Mouse (Mus musculus) ES-E14 (cell line): ENCODE measurements at regions not wholly inside any gene's neighbourhood (a gene's known extent, or its start where the extent isn't known, plus 50 kb on each side); places are given as distances from the start of the nearest gene placed in this dataset.
A peak's percentile ranks its signal among the peaks of the same experiment; 100 is the strongest.

Experiments used
- DNase-seq: peaks from one replicate; pipeline ENCODE4 v3.0.0-alpha.2; 2013; ENCODE audit warnings: low read depth, low spot score
- H3K27ac ChIP-seq: 2 replicates; pipeline ENCODE4 v1.5.1; 2012; ENCODE audit warnings: low read depth, mild to moderate bottlenecking, low read length, moderate library complexity, mixed read lengths; ENCODE audit not compliant: poor library complexity, insufficient read depth, severe bottlenecking
- H3K36me3 ChIP-seq: 2 replicates; pipeline ENCODE4 v1.6.1; 2012; ENCODE audit warnings: mild to moderate bottlenecking, low read length, moderate library complexity, mixed read lengths; ENCODE audit not compliant: control insufficient read depth, poor library complexity, insufficient read depth, severe bottlenecking
- H3K4me1 ChIP-seq, 2 experiments: fragments of 150-350 bp in 1 of 2; sonication (generic) in 1 of 2; 2 replicates each; pipeline ENCODE4 v1.6.1; 2012; ENCODE audit warnings: low read length in 2 of 2, mild to moderate bottlenecking in 1 of 2, mixed read lengths in 1 of 2; ENCODE audit not compliant: control insufficient read depth in 2 of 2, insufficient read depth in 2 of 2, poor library complexity in 1 of 2
- H3K4me3 ChIP-seq, 2 experiments: fragments of 150-350 bp in 1 of 2; sonication (generic) in 1 of 2; 2 replicates each; pipeline ENCODE4 v1.5.1; 2012; ENCODE audit warnings: low read length in 2 of 2, low read depth in 1 of 2, mild to moderate bottlenecking in 1 of 2, mixed read lengths in 1 of 2; ENCODE audit not compliant: insufficient read depth in 1 of 2, poor library complexity in 1 of 2, severe bottlenecking in 1 of 2
- H3K9ac ChIP-seq: 2 replicates; pipeline ENCODE4 v1.6.1; 2012; ENCODE audit warnings: low read depth, mild to moderate bottlenecking, low read length, mixed read lengths; ENCODE audit not compliant: poor library complexity, insufficient read depth, severe bottlenecking
- H3K9me3 ChIP-seq: fragments of 150-350 bp; sonication (generic); 2 replicates; pipeline ENCODE4 v1.6.1; 2012; ENCODE audit warnings: low read depth, mild to moderate bottlenecking, low read length; ENCODE audit not compliant: control insufficient read depth, insufficient read depth
- CHD2 ChIP-seq: IDR thresholded peaks from 2 replicates; pipeline ENCODE4 v1.6.1; 2014; ENCODE audit warnings: mild to moderate bottlenecking, low read depth, low read length, inconsistent platforms
- HCFC1 ChIP-seq: IDR thresholded peaks from 2 replicates; pipeline ENCODE4 v1.6.1; 2012; ENCODE audit warnings: low read length, inconsistent platforms, borderline replicate concordance; ENCODE audit not compliant: insufficient read depth
- MAFK ChIP-seq: IDR thresholded peaks from 2 replicates; pipeline ENCODE4 v1.6.1; 2014; ENCODE audit warnings: mild to moderate bottlenecking, low read depth, low read length, inconsistent platforms; ENCODE audit not compliant: insufficient read depth
- ZC3H11A ChIP-seq: IDR thresholded peaks from 2 replicates; pipeline ENCODE4 v1.6.1; 2012; ENCODE audit warnings: low read depth, mild to moderate bottlenecking, inconsistent platforms, low read length, borderline replicate concordance
- ZNF384 ChIP-seq: IDR thresholded peaks from 2 replicates; pipeline ENCODE4 v1.6.1; 2012; ENCODE audit warnings: low read depth, low read length, inconsistent platforms
- in situ Hi-C, 2 experiments: fragments of 600-800 bp; cut with MboI; formaldehyde crosslinking; loops; one replicate each; pipeline ENCODE4 v1.15.1; 2025; ENCODE audit warnings: low sequenced_read_pairs in 2 of 2, inconsistent platforms in 1 of 2; ENCODE audit not compliant: unreplicated experiment in 2 of 2

- H3K4me1 ChIP-seq = no peaks in the 10 kb centered on the region
- no peak overlapping the region for H3K4me3 ChIP-seq
- TF ChIP-seq HCFC1 (no peak), MAFK (no peak), ZC3H11A (no peak), CHD2 (no peak), ZNF384 (no peak)
- no peak overlapping the region for H3K9ac ChIP-seq
- no peak for DNase-seq
- in situ Hi-C loops = no loop called here
- H3K27ac ChIP-seq = no peak overlapping the region
- no peaks in the 10 kb centered on the region for H3K36me3 ChIP-seq
- H3K9me3 ChIP-seq = no peaks in the 10 kb centered on the region
These were observed 187.7 kb downstream of the Ankrd16 start for GRCm38 (mm10) chr2:11965374-11965773.

- H3K9me3 ChIP-seq = no peaks in the 10 kb centered on the region
- no peak overlapping the region for H3K4me3 ChIP-seq
- H3K9ac ChIP-seq = no peak overlapping the region
- in situ Hi-C loops = no loop called here
- DNase-seq = no peak
- H3K4me1 ChIP-seq = no peaks in the 10 kb centered on the region
- no peak overlapping the region for H3K27ac ChIP-seq
- no peaks in the 10 kb centered on the region for H3K36me3 ChIP-seq
- TF ChIP-seq ZNF384 = no peak
- no peak for TF ChIP-seq ZC3H11A
- TF ChIP-seq MAFK = no peak
- TF ChIP-seq CHD2 = no peak
- no peak for TF ChIP-seq HCFC1
These were observed 189.3 kb downstream of the Ankrd16 start for GRCm38 (mm10) chr2:11967001-11967400.

- no peak overlapping the region for H3K9ac ChIP-seq
- no peak overlapping the region for H3K27ac ChIP-seq
- H3K4me1 ChIP-seq = no peaks in the 10 kb centered on the region
- no peak overlapping the region for H3K4me3 ChIP-seq
- no peak for TF ChIP-seq ZNF384
- no peak for TF ChIP-seq CHD2
- TF ChIP-seq MAFK = no peak
- no peak for TF ChIP-seq HCFC1
- no peak for TF ChIP-seq ZC3H11A
- in situ Hi-C loops = no loop called here
- H3K36me3 ChIP-seq = no peaks in the 10 kb centered on the region
- DNase-seq = no peak
- H3K9me3 ChIP-seq = no peaks in the 10 kb centered on the region
These were observed 194.3 kb downstream of the Ankrd16 start for GRCm38 (mm10) chr2:11971972-11972371.

GRCm38 (mm10) chr2:12001938-12002899 is 224.5 kb downstream of the Ankrd16 start:
- in situ Hi-C loops = loop anchor here (25.0 kb wide), 1 partner anchor 310 kb away; the partner anchor contains the start of gene Itga8 (in 2 of the 2)
- Histone ChIP-seq H3K36me3 (no peaks in the 10 kb centered on the region), H3K9me3 (no peaks in the 10 kb centered on the region), H3K4me3 (no peak overlapping the region), H3K27ac (no peak overlapping the region), H3K4me1 (no peaks in the 10 kb centered on the region), H3K9ac (no peak overlapping the region)
- DNase-seq = peak; percentile 38
- no peak for TF ChIP-seq ZNF384
- no peak for TF ChIP-seq MAFK
- TF ChIP-seq ZC3H11A = peak; percentile 66
- TF ChIP-seq CHD2 = no peak
- TF ChIP-seq HCFC1 = no peak
